Mouse (Mus musculus) left cerebral cortex, adult 8-10 months (tissue): ENCODE data around the gene Cbx8. TPM values are rescaled to one million over a fixed set of nuclear protein-coding genes. Genes with fewer than 3 reads are reported as not detected.

Experiments
- DNase-seq, 2 experiments: peaks; one replicate each; pipeline ENCODE4 v3.0.0; 2022; ENCODE audit warnings: low spot score in 2 of 2
- total RNA-seq, 4 experiments: library from RNA; stranded (reverse); gene quantifications; 2 replicates each; pipeline ENCODE4 v1.2.4; 2022

The Cbx8 gene
- 10 to 100 TPM in 2 of 4 experiments, 1 to 10 TPM in 2; 7.1 to 16.7 (median 11.1) TPM for total RNA-seq

DNA sequence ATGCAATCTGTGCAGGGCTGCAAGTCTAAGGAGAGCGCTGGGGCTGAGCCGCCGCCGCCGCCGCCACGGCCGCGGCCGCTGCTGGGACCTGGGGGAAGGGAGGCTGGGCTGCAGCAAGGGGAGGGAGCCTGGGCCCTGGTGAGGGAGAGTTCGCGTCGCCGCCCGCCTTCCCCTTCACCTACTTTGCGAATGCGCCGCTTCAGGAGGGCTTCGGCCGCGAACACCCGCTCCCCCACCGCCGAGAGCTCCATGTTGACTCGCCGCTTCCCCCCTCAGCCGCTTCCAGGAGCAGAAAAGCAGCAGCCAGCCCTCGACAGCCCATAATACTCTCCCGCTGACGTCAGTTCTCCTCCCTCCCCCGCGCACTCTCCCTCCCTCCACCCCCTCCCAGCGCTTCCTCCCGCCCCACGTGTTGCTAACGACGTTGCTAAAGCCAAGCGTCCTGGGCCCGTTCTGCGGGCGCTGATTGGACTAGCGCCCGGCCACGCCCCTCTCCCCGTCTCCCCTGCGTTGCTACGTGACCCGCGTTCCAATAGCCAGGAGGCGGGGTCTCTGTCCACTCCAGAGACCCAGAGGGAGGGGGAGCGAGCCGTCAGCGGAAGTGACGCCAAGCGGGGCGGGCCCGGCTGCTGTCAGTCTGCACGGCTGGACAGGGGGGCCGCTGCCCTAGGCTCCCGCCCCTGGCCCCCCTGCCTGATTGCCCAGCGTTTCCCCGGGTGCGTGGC is at the start of gene Cbx8:
TSS of gene Cbx8 (minus strand) at position 370 of the 725 bp plus-strand sequence.
- DNase-seq, result peak; percentile 96 to 100

DNA sequence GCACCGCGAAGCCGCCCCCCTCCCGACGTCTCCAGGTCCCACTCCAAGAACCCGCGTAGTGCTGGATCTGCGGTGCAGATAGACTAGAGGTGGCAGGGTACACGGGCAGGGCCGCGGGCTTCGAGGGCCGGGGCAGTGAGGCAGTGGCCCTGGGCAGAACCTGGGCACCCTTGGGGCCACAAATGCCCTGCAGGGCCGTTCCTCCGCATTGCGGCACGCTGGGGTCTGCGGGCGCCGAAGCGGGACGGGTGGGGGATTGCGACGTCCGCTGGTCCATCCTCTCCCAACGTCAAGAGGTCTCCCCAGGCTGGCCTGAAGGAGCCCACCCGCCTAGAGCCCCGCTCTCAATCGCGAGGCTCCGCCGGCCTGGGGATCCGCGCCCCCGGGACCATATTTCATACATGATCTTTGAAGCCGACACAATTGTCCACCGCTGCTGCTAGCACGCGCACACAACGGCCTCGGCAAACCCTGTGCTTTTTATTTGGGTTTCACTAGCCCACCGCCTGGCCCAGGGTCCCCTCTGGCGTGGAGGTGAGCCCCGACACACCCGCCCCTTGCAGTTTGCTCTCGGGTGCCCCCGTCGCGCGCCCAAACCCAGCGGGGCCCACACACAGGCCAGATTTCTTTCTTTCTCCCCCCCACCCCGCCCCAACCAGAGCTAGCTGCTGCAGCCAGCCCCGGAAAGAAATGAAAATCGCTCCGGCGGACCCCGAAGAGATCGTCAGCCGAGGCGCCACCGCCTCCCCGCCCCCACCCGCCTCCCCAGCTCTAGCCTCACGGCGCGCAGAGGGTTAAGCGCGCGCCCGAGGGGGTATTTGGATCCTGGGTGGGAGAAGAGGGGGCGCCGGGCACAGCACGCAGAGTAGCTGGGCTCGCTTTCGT is 49.5 kb upstream of the Cbx8 start:
- no peak for DNase-seq

DNA sequence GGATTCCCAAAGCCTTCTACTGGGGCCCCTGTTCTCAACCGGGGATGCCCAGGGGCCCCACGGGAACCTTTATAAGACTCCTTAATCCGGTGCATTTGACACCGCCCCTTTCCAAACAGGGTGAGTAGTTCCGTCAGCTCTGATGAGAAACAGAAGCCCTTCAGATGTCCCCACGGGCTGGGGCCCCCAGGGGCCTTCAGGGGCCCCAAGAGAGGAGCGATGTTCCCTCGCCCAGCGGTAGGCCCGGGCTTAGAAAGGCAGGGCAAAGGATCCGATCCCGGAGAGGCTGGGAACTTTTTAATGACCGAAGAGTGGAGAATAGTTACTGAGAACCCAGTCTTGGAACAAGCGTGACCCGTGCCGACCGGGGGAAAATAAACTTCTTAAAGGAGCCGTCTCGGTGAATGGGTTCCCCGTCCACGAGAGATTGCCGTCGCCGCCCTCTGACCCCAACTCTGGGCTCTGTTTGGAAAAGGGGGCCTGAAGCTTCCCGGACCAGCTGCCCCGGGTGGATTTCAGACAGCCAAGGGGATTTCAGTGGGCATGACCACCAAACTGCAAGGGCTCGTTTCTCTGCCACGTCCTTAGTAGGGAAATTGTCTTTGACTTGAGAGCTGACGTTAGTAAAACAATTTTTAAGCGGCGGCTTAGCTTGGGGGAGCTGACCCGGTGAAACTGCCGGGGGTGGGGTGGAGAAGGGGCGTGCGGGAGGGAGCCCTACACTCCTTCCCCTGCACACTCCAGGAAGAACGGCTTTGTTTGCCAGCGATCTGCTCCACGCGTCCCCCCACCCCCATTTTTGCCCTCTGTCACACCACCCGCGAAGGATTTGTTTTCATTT is 48.7 kb upstream of the Cbx8 start:
- DNase-seq, result no peak

DNA sequence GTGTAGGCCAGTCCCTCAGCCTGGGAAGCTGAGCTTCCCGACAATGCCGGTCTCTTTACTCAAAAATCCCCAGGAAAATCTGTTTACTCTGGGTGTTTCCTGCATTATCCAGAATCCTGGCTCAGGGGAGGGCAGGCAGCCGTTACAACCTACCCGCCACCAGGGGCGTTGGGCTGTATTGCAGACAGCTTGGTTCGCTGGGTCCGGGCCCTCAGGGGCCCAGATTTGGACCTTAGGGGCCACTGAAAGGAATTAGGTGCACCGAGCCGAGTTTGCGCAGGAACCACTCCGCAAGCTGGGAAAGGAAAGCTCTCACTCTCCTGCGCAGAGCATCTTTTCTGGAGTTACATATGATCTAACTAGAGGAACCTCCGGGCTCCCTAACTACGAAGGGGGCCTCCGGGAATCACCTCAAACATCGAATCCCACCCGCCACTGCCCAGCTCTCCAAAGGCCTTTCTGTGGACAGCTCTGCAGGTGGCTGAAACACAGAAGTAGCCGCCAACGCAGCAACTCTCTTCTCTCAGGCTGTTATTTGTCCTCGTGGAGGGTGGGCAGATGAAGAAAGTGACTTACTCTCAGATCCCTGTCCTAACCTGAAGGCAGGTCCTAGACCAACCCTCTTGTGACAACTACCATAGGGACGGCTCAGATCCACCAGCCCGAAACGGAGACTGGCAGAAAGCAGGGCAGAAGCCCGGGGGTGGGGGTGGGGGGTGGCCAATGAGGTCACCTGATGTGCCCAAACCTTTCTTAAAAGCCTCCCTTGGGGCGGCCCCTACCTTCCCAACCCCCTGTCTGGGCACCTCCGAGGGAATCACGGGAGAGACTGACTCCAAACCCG is 47.8 kb upstream of the Cbx8 start:
- no peak for DNase-seq

DNA sequence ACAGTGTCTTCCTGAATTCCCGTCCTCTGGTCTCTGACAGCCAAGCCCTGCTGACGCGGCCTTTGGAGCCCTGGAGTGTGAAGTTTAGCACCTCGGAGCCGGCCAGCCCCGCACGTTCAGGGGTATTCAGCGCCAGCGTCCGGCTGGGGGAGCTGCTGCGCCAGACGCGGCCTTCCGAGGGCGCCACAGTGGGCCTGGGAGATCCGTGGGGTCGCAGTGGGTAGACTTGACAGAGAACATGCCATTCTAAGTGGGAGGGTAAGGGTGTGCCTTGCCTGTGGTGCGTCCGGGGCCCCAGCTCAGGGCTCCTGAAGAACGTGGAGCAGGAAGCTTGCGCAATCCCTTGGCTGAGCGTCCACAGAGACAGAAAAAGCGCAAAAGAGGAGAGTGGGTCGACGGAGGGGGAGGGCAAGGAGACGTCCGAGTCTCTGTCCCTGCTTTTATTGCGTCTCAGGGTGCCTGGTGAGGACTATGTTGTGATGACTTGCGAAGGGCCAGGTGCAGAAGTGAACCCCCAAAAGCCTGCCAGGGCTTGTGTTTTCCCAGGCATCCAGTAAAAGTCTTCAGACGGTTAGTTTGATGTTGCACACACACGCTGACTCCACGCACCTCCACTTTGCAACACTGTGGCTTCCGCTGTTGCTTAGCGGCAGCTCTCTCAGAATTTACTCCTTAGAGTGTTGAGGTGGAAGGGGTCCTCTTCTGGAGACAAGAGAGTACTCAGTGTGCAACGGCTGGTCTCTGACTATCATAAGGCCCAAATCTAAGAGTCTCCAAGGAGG is 46.7 kb upstream of the Cbx8 start:
- DNase-seq, result peak in 1 of 2 experiments; percentile 13

- peak in 1 of 2 experiments; percentile 87 for DNase-seq
Measured at GRCm38 (mm10) chr11:119086144-119086971, 45.6 kb upstream of the Cbx8 start, which contains the start of gene Cbx4. TSS of gene Cbx4 (minus strand) at chr11:119086221.

DNA sequence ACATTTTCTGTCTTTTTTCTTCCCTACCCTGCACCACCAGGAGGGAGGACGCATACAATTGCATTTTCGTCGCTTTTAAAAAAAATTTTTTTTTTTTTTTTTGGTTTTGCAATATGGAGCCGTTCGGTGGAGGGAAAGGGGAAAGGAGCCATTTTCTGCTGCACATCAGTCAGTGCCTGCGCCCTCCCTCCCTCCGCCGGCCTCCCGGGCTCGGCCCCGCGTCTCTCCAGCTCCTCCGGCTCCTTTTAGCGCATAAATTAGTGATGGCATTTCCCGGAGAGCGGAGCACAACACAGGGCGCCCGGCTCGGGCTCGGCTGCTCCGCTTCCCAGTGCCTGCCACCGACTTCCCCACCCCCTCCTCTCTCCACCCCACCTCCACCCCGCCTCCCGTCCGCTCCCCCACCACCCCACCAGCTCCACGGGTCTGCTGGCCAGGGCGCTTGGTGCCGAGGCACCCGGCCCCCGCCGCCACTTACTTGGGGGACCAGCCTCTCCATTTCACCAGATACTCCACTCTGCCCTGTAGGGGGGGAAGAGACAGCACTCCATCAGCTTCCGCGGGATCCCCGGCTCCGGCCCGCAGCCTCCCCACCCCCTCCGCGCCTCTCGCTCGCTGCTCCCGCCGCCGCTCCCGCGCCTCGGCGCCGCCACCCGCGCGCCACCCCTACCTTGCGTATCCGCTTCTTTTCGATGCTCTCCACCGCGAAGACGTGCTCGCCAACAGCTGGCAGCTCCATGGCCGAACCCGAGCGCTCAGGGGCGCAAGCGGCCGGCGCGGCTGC is 44.7 kb upstream of the Cbx8 start:
- DNase-seq, result peak in 1 of 2 experiments; percentile 75

DNA sequence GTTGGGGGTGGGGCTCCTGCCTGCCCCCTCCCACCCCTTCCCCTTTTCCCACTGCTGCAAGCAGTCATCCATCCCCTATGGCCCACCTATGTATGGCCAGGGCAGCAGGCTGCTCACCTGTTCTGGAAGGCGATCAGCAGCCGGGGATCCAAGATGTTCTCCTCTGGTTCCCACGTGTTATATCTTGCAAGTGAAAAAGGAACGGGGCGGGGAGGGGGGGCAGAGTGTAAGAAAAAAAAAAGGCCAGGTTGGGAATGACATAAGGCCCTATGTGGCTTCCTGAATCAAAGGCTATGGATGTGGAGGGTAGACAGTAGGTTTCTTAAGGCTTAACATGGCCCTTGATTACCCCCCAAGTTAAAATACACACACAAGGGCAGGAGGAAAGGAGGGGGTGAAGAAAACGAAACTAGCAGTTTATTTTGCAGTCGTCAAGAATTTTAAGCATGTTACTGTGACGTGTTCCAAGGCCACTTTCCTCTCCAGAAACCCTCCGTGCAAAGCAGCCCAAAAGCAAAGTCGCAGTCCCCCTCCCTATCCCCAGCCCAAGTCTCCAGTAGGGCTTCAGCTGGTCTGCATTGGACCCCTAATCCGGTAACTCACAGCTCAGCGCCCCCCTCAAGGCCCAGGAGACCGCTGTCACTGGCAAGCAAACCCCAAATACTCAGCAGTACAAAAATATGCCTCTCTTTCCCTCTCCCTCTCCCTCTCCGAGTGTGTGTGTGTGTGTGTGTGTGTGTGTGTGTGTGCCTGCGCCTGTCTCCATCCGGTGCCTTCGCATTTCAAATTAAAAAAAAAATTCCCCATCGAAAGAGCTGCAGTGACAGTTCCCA is 43.9 kb upstream of the Cbx8 start:
- peak in 1 of 2 experiments; percentile 46 for DNase-seq

DNA sequence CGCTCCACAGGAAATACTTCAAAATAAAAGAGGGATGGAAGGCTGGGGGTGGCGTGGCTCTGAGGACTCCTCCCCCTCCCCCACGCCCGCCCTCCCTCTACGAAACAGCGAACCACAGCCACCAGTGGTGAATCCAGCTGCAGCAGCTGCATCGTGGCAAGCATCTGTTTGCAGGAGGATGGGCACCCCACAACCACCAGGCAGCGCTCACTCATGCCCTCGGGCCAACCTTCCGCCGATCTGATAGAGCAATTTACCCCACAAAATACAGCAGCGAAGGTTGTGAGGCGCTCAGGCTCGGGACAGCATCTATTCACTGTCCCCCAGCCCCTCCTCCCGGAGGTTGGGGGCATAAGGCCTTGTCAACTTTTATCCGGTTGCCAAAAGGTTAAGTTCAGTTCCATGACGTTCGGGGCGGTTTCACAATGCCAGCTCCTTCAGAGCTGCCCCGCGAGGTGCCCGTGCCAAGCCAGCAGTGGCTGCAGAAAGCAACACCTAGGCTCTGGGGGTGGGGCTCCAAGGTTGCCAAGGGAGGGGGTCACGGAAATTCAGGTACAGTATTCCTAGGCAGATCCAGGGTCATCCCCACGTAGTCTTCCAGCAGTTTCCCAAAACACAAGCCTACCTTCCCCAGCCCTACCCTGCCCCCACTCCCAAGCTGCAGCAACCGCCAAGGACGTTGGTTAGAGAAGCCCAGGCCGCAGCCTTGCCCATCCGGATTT is 43.1 kb upstream of the Cbx8 start:
- peak in 1 of 2 experiments; percentile 50 for DNase-seq

- peak in 1 of 2 experiments; percentile 18 for DNase-seq
Measured at GRCm38 (mm10) chr11:119082638-119083599, 42.1 kb upstream of the Cbx8 start.

GRCm38 (mm10) chr11:119081839-119082637 is 41.3 kb upstream of the Cbx8 start:
- DNase-seq, result peak in 1 of 2 experiments; percentile 17

DNA sequence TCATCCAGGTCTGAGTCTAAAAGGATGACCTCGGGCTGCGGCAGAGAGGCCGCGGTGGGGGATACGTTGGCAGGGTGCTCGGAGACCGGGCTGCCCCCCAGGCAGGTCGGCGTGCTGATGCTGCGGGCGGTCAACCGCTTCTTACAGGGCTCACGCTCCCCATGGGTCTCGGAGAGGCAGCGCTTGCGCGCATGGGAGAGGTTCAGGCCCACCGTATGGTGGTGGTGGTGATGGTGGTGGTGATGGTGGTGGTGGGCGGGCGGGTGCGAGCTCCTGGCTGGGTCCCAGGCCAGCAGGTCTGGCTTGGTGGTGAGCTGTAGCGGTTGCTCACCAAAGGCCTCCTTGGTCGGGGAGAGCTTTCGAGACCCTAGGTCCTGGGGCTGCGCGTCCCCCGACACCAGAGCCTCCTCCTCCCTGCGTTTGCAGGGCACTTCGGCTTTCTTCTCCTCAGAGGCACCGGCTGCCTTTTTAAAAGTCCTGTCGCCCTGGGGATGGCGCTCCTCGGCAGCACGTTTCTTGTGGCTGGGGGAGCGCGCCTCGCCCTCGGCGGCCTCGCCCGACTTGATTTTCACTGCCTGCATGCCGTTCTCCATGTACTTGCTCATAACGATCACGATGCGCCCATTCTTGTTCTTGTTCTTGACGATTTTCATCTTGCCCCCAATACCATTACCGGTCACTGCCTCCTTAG is 40.5 kb upstream of the Cbx8 start:
- peak in 1 of 2 experiments; percentile 8 for DNase-seq

DNA sequence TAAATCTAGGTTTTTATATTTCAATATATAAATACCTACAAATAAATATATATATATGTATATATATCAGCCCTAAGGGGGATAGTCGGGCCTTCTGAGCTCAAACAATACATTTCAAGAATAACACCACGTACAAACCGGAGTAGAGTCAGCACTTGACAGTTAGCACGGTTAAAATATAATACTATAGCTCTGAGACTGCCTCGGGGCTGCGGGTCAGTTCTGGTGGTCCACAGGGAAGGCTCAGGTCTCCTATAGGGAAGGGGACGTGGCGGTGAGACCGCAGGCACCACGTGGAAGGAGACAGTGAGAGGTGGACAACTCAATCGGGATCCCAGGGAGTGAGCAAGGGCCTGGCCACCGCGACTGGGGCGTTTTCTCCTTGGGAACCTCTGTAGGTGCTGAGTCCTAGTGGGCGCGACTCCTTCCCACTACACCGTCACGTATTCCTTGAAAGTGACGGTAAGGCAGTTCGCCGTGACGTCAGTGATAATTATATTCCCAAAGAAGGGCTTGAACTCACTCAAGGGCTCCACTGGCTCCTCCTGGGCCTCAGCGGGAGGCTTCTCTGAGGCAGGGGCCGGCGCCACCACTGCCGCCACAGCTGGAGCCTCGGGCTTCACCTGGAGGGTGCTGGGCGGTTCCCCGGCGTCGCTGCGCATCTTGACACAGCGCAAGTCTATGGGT is 39.8 kb upstream of the Cbx8 start:
- DNase-seq, result peak in 1 of 2 experiments; percentile 13
